Mouse (Mus musculus) gastrocnemius, postnatal 36 days (tissue): ENCODE data around the gene Sh3rf3. TPM values are rescaled to one million over a fixed set of nuclear protein-coding genes. Genes with fewer than 3 reads are reported as not detected.
A peak's percentile ranks its signal among the peaks of the same experiment; 100 is the strongest.

Source experiments
- DNase-seq, 2 experiments: peaks; one replicate each; pipeline ENCODE4 v3.0.0; 2022
- intact Hi-C: fragments of 180-260 bp; cut with DNase I; formaldehyde crosslinking; loops from one replicate; pipeline ENCODE4 v1.15.1; 2025
- total RNA-seq, 2 experiments: library from RNA; stranded (reverse); gene quantifications; 2 replicates each; pipeline ENCODE4 v1.2.3; 2021

The Sh3rf3 gene
- total RNA-seq, 2 experiments from 2014 or later, result 0.42 to 0.87 TPM

GRCm38 (mm10) chr10:58907001-58907443 lies 93.9 kb downstream of the Sh3rf3 start:
- no peak for DNase-seq
- intact Hi-C loops, result no loop called here

DNA sequence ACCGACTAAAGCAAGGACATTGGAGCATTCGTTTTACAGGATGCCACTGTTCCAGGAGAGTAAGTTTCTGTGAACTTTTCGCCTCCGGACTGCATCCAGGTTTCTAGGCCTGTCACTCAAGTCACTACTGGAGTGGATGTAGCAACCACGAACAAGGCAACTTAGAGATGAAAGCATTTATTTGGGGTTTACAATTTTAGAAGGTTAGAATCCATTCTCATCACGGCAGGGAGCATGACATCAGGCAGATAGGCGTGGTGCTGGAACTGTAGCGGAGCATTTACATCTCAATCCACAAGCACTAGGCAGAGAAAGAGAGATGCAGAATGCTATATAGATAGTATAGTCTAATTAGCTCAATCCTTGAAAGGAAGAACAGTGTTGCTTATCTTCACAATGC lies 95.3 kb downstream of the Sh3rf3 start:
- intact Hi-C loops, result no loop called here
- no peak for DNase-seq

GRCm38 (mm10) chr10:58915301-58916245 lies 102.4 kb downstream of the Sh3rf3 start:
- intact Hi-C loops, result no loop called here
- no peak for DNase-seq

GRCm38 (mm10) chr10:58921643-58922188 lies 108.6 kb downstream of the Sh3rf3 start:
- intact Hi-C loops, result no loop called here
- DNase-seq, result no peak

DNA sequence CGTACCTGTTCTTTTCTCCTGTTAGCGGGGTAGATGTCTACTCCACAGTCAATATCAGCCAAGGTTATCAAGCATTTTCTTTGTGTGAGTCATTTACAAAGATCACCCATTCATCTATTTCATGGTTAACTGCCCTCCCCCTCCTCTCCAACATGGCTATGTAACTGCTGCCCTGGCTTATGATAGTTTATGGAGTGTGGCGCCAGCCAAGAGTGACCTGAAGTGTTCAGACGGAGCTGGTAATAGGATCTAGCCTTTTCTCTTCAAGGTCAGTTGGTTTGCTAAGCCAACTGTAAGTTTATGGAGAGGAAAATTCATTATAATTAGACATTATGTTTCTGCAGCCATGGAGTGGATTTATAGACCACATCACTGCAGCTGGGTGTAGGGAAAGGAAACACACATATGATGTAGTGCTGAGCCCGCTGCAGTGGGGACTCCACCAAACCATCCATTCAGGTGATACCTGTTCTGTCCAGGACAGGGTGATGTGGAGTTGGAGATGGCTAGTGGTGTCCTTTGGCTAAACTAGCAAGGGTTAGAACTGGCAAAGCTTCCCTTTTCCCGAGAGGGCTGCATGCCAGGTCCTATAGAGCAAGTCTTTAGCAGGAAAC lies 109.2 kb downstream of the Sh3rf3 start:
- intact Hi-C loops, result no loop called here
- no peak for DNase-seq

GRCm38 (mm10) chr10:58922993-58923392 lies 109.8 kb downstream of the Sh3rf3 start:
- intact Hi-C loops, result no loop called here
- DNase-seq, result no peak

GRCm38 (mm10) chr10:58926578-58926977 lies 113.4 kb downstream of the Sh3rf3 start:
- DNase-seq, result no peak
- intact Hi-C loops, result no loop called here

- intact Hi-C loops, result no loop called here
- no peak for DNase-seq
Measured at GRCm38 (mm10) chr10:58928952-58929442, 115.8 kb downstream of the Sh3rf3 start.

DNA sequence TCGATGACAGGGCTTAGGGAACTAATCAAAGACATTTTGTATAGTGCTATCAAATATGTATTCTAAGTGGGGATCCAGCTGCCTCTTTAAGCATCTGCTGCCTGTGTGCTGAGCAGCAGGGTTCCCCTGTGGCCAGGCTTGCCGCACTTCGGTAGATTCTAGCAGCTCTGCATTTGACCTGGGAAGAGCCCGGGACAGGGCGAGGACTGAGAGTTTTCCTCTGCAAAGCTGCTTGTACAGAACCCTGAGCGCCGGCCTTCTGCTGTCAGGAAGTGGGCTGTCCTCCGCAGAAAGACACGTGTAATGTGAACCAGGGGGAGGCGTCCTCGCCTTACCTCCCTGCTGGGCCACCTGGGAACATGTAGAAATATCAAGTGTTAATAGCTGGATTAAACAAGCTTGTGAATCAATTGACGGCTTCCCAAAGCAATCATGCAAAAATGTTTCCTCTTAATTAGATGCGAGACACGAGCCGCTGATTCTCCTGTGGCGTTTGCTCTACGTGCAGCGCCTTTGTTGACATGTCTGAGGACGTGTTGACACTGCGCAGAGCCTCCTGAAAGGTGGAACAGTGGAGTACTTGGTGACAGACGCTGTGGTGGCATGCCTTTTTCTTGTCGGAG lies 119.1 kb downstream of the Sh3rf3 start:
- DNase-seq, result no peak

DNA sequence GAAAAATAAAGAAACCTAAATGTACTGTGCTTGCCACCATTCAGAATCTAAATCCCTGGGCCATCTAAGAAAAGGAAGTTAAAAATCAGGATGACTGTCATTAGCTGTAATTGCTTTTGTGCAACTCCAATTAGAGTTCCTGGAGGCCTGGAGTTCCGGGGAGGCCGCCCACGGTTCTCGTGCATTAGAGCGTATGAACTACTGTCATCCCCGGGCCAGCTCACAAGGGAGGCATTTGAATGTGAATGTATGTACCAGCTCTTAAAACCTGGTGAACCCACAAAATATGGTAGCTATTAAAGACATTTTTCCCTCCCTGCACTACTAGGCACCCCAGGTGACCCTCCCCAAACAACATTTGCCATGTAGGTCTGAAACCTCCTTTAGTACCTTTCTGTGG lies 122.4 kb downstream of the Sh3rf3 start:
- intact Hi-C loops, result no loop called here
- DNase-seq, result no peak

More for the DNA sequence above, 119.1 kb downstream of the Sh3rf3 start:
- intact Hi-C loops, result no loop called here

GRCm38 (mm10) chr10:58936441-58936860 lies 123.3 kb downstream of the Sh3rf3 start:
- DNase-seq, result no peak
- intact Hi-C loops, result no loop called here

DNA sequence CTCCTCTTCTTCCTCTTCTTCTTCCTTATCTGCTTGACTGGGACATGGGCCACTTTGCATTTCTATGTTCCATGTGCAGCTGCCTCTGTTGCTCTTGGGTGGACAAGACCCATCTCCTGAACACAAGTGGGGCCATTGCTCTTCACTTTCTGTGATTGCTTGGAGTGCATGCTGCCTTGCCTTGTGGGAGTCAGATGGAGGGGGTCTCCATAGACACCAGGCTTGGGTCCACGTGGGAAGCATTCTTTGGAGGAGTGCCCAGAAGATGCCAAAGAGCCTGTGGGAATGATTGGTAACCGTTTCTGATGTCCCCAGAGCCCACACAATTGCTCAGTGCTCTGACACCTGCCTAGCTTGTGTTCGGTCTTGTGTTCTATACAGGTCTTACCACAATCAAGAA lies 124.4 kb downstream of the Sh3rf3 start:
- intact Hi-C loops, result no loop called here

GRCm38 (mm10) chr10:58942819-58943218 lies 129.7 kb downstream of the Sh3rf3 start:
- intact Hi-C loops, result no loop called here
- DNase-seq, result no peak

More for the DNA sequence above, 124.4 kb downstream of the Sh3rf3 start:
- DNase-seq, result no peak

- intact Hi-C loops, result no loop called here
- DNase-seq, result no peak
Measured at GRCm38 (mm10) chr10:58943661-58944400, 130.7 kb downstream of the Sh3rf3 start.

- peak in 1 of 2 experiments; percentile 16 for DNase-seq
- intact Hi-C loops, result no loop called here
Measured at GRCm38 (mm10) chr10:58944930-58945329, 131.8 kb downstream of the Sh3rf3 start.

DNA sequence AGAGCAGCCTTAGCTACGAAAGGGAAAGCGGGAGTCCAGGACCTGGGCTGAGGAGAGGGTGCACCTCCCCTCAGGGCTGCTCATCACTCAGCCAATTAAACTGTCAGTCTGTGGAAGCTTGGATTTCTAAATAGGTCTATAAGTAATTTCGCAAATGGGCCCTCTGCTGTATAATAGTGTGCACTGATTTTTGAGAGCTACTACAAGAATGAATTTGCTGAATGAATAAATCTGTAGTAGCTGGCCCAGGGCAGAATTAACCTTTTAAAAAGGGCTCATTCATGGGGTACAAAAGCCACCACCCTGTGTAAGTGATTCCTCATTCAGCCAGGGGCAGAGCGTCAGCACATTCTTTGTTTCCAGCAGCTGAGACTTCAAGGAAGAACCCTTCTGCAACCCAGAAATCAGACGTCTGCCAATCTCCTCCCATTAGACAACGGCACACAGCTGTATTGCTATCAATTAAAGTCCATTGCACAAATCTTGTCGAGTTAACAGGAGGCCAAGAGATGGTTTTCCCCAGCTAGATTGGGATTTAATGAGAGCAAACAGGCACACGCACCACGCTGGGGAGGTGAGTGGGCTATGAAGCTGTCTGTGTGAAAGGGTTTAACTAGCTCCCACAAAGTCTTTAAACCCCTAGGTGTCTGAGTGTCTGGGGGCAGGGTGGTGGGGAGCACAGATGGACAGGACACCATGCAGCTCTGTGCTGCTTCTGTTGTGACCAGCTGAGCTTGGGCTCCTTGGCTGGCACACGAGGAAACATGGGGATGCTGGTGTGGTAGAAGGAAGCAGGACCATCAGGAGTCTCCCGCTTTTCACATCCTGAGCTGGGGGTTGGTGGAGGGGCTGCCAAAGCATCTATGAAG lies 136.8 kb downstream of the Sh3rf3 start:
- intact Hi-C loops, result no loop called here
- DNase-seq, result no peak

GRCm38 (mm10) chr10:58960193-58960592 lies 147.0 kb downstream of the Sh3rf3 start:
- DNase-seq, result peak in 1 of 2 experiments; percentile 47
- intact Hi-C loops, result no loop called here

DNA sequence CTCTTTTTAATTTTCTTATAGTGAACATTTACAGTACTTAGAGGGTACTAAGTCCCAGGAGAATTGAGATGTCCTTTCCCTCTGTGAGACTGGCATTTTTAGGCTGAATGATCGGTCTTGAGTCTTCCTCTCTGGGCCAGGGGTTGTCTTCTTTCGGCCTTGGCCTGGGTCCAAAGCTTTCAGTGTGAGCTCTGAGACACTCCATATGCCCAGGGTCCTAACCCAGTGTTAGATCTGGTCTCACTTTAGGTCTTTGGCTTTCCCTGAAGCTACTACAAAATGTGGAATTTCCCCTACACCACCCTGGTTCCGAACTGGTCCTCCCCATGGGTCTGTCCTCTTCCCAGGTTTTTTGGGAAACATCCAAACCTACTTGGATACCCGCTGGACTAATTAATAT lies 155.1 kb downstream of the Sh3rf3 start:
- no peak for DNase-seq
- intact Hi-C loops, result no loop called here

- no peak for DNase-seq
- intact Hi-C loops, result no loop called here
Measured at GRCm38 (mm10) chr10:58969351-58969750, 156.2 kb downstream of the Sh3rf3 start.
